Mouse (Mus musculus) forebrain, embryonic 16.5 days (tissue): ENCODE data around the gene Slc46a2. TPM values are rescaled to one million over a fixed set of nuclear protein-coding genes. Genes with fewer than 3 reads are reported as not detected.

Experiments
- ATAC-seq: fragments of 200-750 bp; cut with Nextera tagmentation; 2 replicates; pipeline ENCODE4 v1.8.0; 2017; ENCODE audit warnings: mild to moderate bottlenecking, moderate library complexity
- H3K27ac ChIP-seq: fragments of 300-500 bp; sonication (generic); 2 replicates; pipeline ENCODE4 v1.5.1; 2014; ENCODE audit warnings: low read length, control low read depth
- H3K27me3 ChIP-seq: fragments of 300-500 bp; sonication (generic); replicated peaks from 2 replicates; pipeline ENCODE4 v1.6.1; 2014; ENCODE audit warnings: low read length; ENCODE audit not compliant: control insufficient read depth, insufficient read depth
- H3K36me3 ChIP-seq: fragments of 300-500 bp; sonication (generic); 2 replicates; pipeline ENCODE4 v1.6.1; 2014; ENCODE audit not compliant: control insufficient read depth, insufficient read depth
- H3K4me1 ChIP-seq: fragments of 300-500 bp; sonication (generic); replicated peaks from 2 replicates; pipeline ENCODE4 v1.6.1; 2014; ENCODE audit warnings: low read length; ENCODE audit not compliant: control insufficient read depth, insufficient read depth
- H3K4me2 ChIP-seq: fragments of 300-500 bp; sonication (generic); 2 replicates; pipeline ENCODE4 v1.6.1; 2014; ENCODE audit warnings: mild to moderate bottlenecking, low read length, control low read depth
- H3K4me3 ChIP-seq: fragments of 300-500 bp; sonication (generic); replicated peaks from 2 replicates; pipeline ENCODE4 v1.5.1; 2014; ENCODE audit warnings: mild to moderate bottlenecking, low read length, control low read depth
- H3K9ac ChIP-seq: fragments of 300-500 bp; sonication (generic); replicated peaks from 2 replicates; pipeline ENCODE4 v1.6.1; 2014; ENCODE audit warnings: low read depth, low read length, control low read depth
- H3K9me3 ChIP-seq: fragments of 300-500 bp; sonication (generic); 2 replicates; pipeline ENCODE4 v1.6.1; 2016; ENCODE audit warnings: low read length; ENCODE audit not compliant: control insufficient read depth
- WGBS: fragments of 180-500 bp; shearing (Covaris S2); extraction: QIAGEN DNeasy Blood & Tissue Kit; methylation state at CpG from one replicate; pipeline ENCODE4 v1.1.7; 2014; 5-methylcytosine and 5-hydroxymethylcytosine counted together
- polyA plus RNA-seq: library from polyadenylated mRNA; unstranded; fragments of >200 nt; fragmentation: Nextera tagmentation; extraction: Ambion mirVana; gene quantifications from 2 replicates; pipeline ENCODE4 v1.2.1, GENCODE M21; 2015

Gene Slc46a2
- polyA plus RNA-seq, 1 experiment from 2014 or later, result not detected

DNA sequence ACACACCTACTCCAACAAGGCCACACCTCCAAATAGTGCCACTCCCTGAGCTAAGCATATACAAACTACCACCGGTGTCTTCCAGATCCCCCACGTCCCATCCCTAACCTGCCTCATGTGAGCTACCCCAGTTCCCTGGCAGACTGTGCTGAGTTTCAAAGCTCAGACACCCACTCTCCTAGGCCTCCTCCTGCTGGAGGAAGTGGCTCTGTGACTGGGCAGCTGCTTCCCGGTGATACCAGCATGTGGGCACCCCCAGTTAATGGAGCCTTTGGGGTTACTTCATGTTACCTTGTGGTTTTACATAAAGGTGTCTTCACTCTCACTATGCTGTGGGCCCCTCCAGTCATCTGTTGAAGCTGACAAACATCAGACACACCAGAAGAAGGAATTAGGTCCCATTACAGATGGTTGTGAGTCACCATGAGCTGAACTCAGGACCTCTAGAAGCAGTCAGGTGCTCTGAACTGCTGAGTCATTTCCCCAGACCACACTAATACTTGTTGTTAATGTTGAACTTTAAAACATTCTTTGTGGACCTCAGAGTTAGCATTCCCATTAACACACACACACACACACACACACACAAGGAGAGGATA lies 19.8 kb downstream of the Slc46a2 start:
- no peak overlapping the region for H3K9ac ChIP-seq
- no peak overlapping the region for H3K27ac ChIP-seq
- ATAC-seq, result no peak
- 0 out of 2 replicates have a peak, but pooled peaks cover 4% of the 10 kb centered on the region for H3K4me1 ChIP-seq
- H3K27me3 ChIP-seq, result no peaks in the 10 kb centered on the region
- H3K9me3 ChIP-seq, result no peaks in the 10 kb centered on the region
- 97% methylated on average over 3 of the region's 3 CpGs for WGBS
- no peak overlapping the region for H3K4me3 ChIP-seq
- H3K4me2 ChIP-seq, result no peak overlapping the region
- peaks cover 2% of the 10 kb centered on the region; the same call in 1 of the 2 replicates for H3K36me3 ChIP-seq

DNA sequence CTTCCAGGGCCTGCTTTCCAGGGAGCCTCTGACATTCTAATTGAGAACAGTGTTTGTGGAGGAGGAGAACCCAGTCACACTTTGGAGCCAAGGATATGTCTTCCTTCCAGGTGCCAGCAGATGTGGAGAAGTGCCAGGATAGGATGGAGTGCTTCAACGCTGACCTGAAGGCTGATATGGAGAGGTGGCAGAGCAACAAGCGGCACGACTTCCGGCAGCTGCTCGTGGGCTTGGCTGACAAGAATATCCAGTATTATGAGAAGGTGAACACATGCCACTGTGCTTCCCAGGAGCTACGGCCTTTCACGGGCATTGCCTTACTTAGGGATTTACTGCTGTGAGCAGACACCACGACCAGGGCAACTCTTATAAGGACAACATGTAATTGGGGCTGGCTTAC lies 20.4 kb downstream of the Slc46a2 start:
- no peak for ATAC-seq
- Histone ChIP-seq H3K27me3 (no peaks in the 10 kb centered on the region), H3K36me3 (peaks cover 2% of the 10 kb centered on the region; the same call in 1 of the 2 replicates), H3K4me1 (0 out of 2 replicates have a peak, but pooled peaks cover 4% of the 10 kb centered on the region), H3K4me3 (no peak overlapping the region), H3K4me2 (no peak overlapping the region), H3K9ac (no peak overlapping the region), H3K9me3 (no peaks in the 10 kb centered on the region), H3K27ac (no peak overlapping the region)
- WGBS, result 92% methylated on average over 8 of the region's 8 CpGs

DNA sequence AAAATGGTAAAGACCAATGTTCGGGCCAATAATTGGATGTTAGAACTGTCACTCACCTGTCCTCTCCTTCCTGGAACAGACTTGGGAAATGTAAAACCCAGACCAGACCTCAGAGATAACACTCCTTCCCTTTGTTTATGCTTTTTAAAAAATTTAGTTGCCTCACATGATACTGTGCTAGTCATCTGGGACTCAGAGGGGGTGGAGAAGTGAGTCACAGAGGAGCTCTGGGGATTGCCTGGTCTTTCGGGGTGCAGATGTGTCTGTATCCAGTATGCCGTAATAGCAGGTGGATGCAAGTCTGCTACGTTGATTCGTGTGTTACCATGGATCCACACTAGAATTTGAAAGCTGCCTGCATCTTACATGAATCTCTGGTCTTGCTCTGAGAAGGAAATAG lies 22.1 kb downstream of the Slc46a2 start:
- ATAC-seq, result no peak
- H3K9me3 ChIP-seq, result no peaks in the 10 kb centered on the region
- H3K9ac ChIP-seq, result no peak overlapping the region
- no peak overlapping the region for H3K4me3 ChIP-seq
- no peaks in the 10 kb centered on the region for H3K36me3 ChIP-seq
- WGBS, result 91% methylated on average over 5 of the region's 5 CpGs
- H3K27ac ChIP-seq, result no peak overlapping the region
- no peak overlapping the region for H3K4me2 ChIP-seq
- H3K4me1 ChIP-seq, result 0 out of 2 replicates have a peak, but pooled peaks cover 4% of the 10 kb centered on the region
- H3K27me3 ChIP-seq, result no peaks in the 10 kb centered on the region

DNA sequence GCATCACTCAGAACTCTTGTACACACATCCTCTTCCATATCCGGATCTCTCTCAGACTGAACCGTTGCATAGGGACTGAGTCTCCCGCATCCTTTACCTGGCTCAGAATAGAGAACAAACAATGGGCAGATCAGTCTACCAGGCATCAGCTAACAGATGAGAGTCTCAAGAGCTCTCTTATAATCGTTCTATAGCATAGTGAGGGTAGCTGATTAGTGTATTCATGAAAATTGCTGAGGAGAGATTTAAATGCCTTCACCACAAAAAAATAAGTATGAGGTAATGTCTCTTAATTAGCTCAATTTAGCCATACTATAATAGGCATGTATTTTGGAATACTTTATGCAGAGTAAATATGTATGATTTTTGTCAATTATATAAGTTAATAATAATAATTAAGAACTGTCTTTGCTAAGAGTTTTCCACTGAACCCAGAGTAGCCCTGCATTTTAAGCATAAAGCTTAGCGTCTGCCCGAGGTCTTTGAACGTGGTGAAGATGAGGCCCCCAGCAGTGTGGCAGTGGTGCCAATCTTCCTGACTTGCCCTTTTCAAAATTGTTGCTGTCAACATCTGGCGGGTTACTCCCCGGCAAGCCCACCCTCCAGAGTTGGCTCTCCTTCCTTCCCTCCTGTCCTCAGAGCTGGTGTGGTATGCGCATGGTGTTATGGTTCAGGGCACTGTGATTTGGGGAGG lies 23.0 kb downstream of the Slc46a2 start:
- H3K4me1 ChIP-seq, result 0 out of 2 replicates have a peak, but pooled peaks cover 4% of the 10 kb centered on the region

DNA sequence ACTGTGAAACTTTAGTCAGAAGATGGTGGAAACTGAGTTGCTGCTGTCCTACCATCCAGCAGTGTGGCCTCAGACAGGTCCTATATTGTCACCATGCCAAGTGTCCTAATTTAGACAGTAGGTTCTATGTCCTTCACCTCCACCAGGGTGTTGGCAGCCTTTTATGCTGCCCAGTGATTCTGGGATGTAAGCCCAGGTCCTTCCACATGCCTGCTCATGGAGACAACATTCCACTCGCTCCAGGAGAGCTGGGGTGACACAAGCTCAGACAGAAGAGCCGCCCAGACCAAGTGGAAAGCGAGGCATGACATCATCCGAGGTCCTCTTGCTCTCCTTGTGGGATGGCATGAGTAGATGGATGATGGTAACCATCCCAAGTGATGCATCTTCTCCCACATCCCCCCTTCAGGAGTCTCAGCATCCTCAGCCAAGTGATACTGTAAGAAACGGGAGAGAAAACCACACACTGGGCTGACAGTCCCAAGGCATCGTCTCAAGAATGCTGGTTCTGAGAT lies 24.7 kb downstream of the Slc46a2 start:
- ATAC-seq, result no peak
- H3K4me3 ChIP-seq, result no peak overlapping the region

More for the DNA sequence above, 23.0 kb downstream of the Slc46a2 start:
- WGBS, result 66% methylated on average over 10 of the region's 10 CpGs
- no peaks in the 10 kb centered on the region for H3K9me3 ChIP-seq
- no peak overlapping the region for H3K27ac ChIP-seq
- H3K4me3 ChIP-seq, result no peak overlapping the region
- H3K36me3 ChIP-seq, result no peaks in the 10 kb centered on the region
- H3K9ac ChIP-seq, result no peak overlapping the region
- peak; percentile 57 for ATAC-seq
- H3K27me3 ChIP-seq, result no peaks in the 10 kb centered on the region
- H3K4me2 ChIP-seq, result no peak overlapping the region

DNA sequence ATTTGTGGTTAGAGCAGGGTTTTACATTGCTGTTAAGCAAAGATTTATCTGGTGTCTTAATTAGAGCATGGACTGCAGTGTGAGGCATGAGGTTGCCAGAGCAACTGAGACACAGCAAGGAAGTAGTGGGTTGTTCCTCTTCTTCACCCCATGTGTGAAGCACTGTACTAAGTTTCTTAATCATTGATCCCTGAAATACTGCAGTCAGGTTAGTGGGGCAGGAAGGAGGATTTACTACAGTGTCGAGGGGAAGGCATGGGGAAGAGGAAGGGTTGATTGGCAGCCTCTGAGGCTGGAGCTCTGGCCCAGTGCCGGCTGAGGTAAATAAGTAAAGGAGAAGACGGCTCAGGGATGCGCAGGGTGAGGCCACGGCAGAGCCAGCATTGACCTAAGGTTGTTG lies 26.8 kb downstream of the Slc46a2 start:
- Histone ChIP-seq H3K27ac (no peak overlapping the region), H3K36me3 (no peaks in the 10 kb centered on the region), H3K9me3 (no peaks in the 10 kb centered on the region), H3K4me2 (no peak overlapping the region), H3K9ac (no peak overlapping the region), H3K27me3 (no peaks in the 10 kb centered on the region), H3K4me1 (0 out of 2 replicates have a peak, but pooled peaks cover 4% of the 10 kb centered on the region), H3K4me3 (no peak overlapping the region)
- ATAC-seq, result no peak
- WGBS, result 76% methylated on average over 5 of the region's 5 CpGs

More for the DNA sequence above, 24.7 kb downstream of the Slc46a2 start:
- Histone ChIP-seq H3K27me3 (no peaks in the 10 kb centered on the region), H3K36me3 (no peaks in the 10 kb centered on the region), H3K27ac (no peak overlapping the region), H3K4me1 (0 out of 2 replicates have a peak, but pooled peaks cover 4% of the 10 kb centered on the region), H3K9me3 (no peaks in the 10 kb centered on the region), H3K4me2 (no peak overlapping the region), H3K9ac (no peak overlapping the region)
- 88% methylated on average over 6 of the region's 6 CpGs for WGBS

DNA sequence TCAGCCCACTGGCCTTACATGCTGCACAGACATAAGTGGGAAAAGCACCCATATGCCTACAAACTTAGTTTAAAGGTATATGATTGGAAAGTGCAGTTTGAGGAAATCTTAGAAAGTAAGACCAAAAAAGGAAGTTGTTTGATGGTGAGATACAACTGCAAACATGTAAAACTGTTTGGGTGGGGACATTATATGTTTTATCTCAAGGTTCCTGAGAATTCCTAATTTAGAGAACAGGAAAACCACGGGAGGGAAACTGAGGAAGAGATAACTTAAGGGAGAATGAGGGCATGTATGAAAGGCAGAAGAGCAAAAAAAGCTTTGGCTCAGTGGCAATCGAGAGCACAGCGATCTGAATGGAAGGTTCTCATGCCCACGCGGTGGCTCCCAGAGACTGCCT lies 27.8 kb downstream of the Slc46a2 start:
- no peak for ATAC-seq
- H3K4me2 ChIP-seq, result no peak overlapping the region
- 0 out of 2 replicates have a peak, but pooled peaks cover 4% of the 10 kb centered on the region for H3K4me1 ChIP-seq
- no peak overlapping the region for H3K9ac ChIP-seq
- H3K36me3 ChIP-seq, result no peaks in the 10 kb centered on the region
- H3K27me3 ChIP-seq, result no peaks in the 10 kb centered on the region
- no peaks in the 10 kb centered on the region for H3K9me3 ChIP-seq
- H3K27ac ChIP-seq, result no peak overlapping the region
- 89% methylated on average over 5 of the region's 5 CpGs for WGBS
- no peak overlapping the region for H3K4me3 ChIP-seq

DNA sequence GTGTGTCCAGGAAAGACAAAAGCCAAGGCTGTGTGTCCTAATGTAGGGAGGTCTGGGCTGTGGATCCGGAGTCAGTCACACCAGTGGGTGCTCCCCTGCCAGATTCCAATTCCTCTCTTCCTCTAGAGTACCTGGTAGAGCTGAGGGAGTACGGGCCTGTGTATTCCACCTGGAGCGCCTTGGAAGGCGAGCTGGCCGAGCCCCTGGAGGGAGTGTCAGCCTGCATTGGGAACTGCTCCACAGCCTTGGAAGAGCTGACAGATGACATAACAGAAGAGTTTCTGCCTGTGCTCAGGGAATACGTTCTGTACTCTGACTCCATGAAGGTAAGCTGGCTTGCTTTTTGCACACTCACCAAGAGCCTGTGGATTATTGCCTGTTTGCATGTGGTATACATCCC lies 28.6 kb downstream of the Slc46a2 start:
- H3K27ac ChIP-seq, result no peak overlapping the region
- no peak overlapping the region for H3K4me3 ChIP-seq
- no peak overlapping the region for H3K4me2 ChIP-seq
- WGBS, result 90% methylated on average over 6 of the region's 6 CpGs
- no peaks in the 10 kb centered on the region for H3K36me3 ChIP-seq
- no peak overlapping the region for H3K9ac ChIP-seq
- H3K9me3 ChIP-seq, result no peaks in the 10 kb centered on the region
- H3K4me1 ChIP-seq, result no peaks in the 10 kb centered on the region
- no peak for ATAC-seq
- no peaks in the 10 kb centered on the region for H3K27me3 ChIP-seq

DNA sequence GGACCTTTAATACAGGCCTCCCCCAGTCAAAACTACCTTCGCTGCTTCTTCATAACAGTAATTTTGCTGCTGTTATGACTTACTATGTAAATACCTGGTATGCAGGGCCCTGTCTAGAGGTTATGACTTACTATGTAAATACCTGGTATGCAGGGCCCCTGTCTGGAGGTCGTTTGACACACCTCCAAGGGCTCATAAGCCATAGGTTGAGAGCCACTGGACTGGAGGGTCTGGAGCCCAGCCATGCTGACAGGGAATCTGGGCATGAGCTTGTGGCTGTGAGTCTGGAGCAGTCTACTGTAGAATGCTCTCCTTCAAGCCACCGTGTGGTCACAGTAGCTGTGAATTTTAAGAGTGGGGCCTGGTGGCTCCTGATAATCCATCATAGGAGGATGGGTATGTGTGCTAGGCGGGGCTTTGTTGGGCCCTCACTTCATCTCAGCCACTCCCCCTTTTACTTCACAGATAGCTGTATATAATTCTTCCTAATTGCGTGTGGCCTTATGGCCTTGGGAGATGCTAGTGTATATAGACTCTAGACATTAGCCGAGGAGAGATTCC lies 30.6 kb downstream of the Slc46a2 start:
- H3K4me2 ChIP-seq, result no peak overlapping the region
- no peak for ATAC-seq
- 83% methylated on average over 6 of the region's 6 CpGs for WGBS
- no peaks in the 10 kb centered on the region for H3K4me1 ChIP-seq
- H3K4me3 ChIP-seq, result no peak overlapping the region
- no peaks in the 10 kb centered on the region for H3K9me3 ChIP-seq
- H3K27me3 ChIP-seq, result no peaks in the 10 kb centered on the region
- H3K9ac ChIP-seq, result no peak overlapping the region
- H3K36me3 ChIP-seq, result no peaks in the 10 kb centered on the region
- H3K27ac ChIP-seq, result no peak overlapping the region
